Mouse (Mus musculus): Measurements from ENCODE around the gene Epha1.

GRCm38 (mm10) chr6:42357901-42358300, 15.2 kb downstream of the Epha1 start:
- TF ChIP-seq CTCF (IDR thresholded peaks at IDR 0.05; ENCODE audit: low read depth) = no peak
- TF ChIP-seq EP300 (optimal IDR thresholded peaks at IDR 0.05) = no peak

Measured in stomach, postnatal 0 days (tissue).